ENCODE assay signal across 8 mouse cellular contexts in the genomic region with DNA sequence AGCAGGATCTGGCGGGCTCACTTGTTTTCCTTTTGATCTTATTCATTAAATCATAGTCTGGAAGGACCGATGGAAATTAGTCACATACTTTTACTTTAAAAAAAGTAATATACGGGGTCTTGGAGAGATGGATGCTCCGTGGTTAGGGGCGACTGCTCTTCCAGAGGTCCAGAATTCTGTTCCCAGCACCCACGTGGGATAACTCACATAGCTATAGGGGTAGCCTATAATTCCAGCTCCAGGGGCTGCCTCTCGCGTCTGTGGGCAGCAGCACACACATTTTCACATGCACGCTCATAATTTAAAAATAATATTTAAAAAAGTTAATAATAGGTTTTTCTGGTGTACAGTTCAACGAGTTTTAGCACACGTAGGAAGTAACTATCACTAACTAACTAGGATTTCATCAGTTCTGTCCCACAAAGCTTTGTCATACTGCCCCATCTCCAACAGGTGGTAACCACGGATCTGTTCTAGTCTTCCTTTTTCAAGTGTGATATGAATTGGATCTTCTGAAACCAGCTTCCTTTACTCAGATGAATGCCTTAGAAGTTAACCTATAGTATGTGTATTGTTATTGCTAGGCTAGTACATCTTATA. TPM values are rescaled to one million over a fixed set of nuclear protein-coding genes. Genes with fewer than 3 reads are reported as not detected.
DNase-seq lines count a peak whose midpoint lies in the region; ATAC-seq lines count a peak whose summit lies in the region.

No protein-coding gene starts in this region.

- H3K9ac ChIP-seq in heart, embryonic 16.5 days (ENCODE audit: low read length): peak overlapping the region; percentile 95
- no peak overlapping the region for H3K9ac ChIP-seq in hindbrain, embryonic 11.5 days (ENCODE audit: low read depth, low read length)
- H3K9ac ChIP-seq in midbrain, embryonic 13.5 days (replicated peaks): no peak overlapping the region

- no peaks in the 10 kb centered on the region for H3K9me3 ChIP-seq in heart, embryonic 16.5 days (replicated peaks; ENCODE audit: control insufficient read depth, low read length)
- no peaks in the 10 kb centered on the region for H3K9me3 ChIP-seq in hindbrain, embryonic 11.5 days (ENCODE audit: control insufficient read depth, low read length)
- H3K9me3 ChIP-seq in midbrain, embryonic 13.5 days: no peaks in the 10 kb centered on the region

- peak overlapping the region; percentile 90 for H3K4me3 ChIP-seq in heart, embryonic 16.5 days (ENCODE audit: low read length)
- peak overlapping the region; percentile 71; the same call in 1 of the 2 replicates for H3K4me3 ChIP-seq in hindbrain, embryonic 11.5 days (ENCODE audit: low read depth, low read length)
- peak overlapping the region; percentile 59 for H3K4me3 ChIP-seq in midbrain, embryonic 13.5 days (replicated peaks)

- no peaks in the 10 kb centered on the region for H3K27me3 ChIP-seq in heart, embryonic 16.5 days (ENCODE audit: control insufficient read depth, insufficient read depth, low read length)
- H3K27me3 ChIP-seq in hindbrain, embryonic 11.5 days (ENCODE audit: control insufficient read depth, insufficient read depth, low read length): no peaks in the 10 kb centered on the region
- H3K27me3 ChIP-seq in midbrain, embryonic 13.5 days: 0 out of 2 replicates have a peak, but pooled peaks cover 5% of the 10 kb centered on the region

- no peak for DNase-seq in heart, adult 11 months
- DNase-seq in NIH3T3 (ENCODE audit: low read depth): peak; percentile 20
- DNase-seq in hindbrain, embryonic 11.5 days (ENCODE audit: low spot score): no peak
- DNase-seq in urinary bladder, postnatal 4 days (ENCODE audit: low spot score in 2 of 2): no peak
- no peak for DNase-seq in natural killer cell, adult 2 months (ENCODE audit: low spot score in 2 of 2)
- DNase-seq in kidney, adult 18-20 months: no peak

- WGBS in heart, embryonic 16.5 days: 20% methylated on average over 12 of the region's 12 CpGs
- 23% methylated on average over 12 of the region's 12 CpGs for WGBS in hindbrain, embryonic 11.5 days
- WGBS in midbrain, embryonic 13.5 days: 20% methylated on average over 12 of the region's 12 CpGs

- peaks cover 8% of the 10 kb centered on the region; the same call in 1 of the 2 replicates for H3K4me1 ChIP-seq in heart, embryonic 16.5 days (ENCODE audit: control insufficient read depth, insufficient read depth, low read length)
- H3K4me1 ChIP-seq in hindbrain, embryonic 11.5 days (replicated peaks; ENCODE audit: control insufficient read depth, insufficient read depth, low read length): no peaks in the 10 kb centered on the region
- peaks cover 12% of the 10 kb centered on the region for H3K4me1 ChIP-seq in midbrain, embryonic 13.5 days (replicated peaks)

- peak overlapping the region; percentile 76 for H3K4me2 ChIP-seq in heart, embryonic 16.5 days (ENCODE audit: low read depth, low read length)
- H3K4me2 ChIP-seq in hindbrain, embryonic 11.5 days (replicated peaks; ENCODE audit: low read depth, low read length): peak overlapping the region; percentile 74; the same call in 1 of the 2 replicates
- peak overlapping the region; percentile 71 for H3K4me2 ChIP-seq in midbrain, embryonic 13.5 days (replicated peaks)

- H3K36me3 ChIP-seq in heart, embryonic 16.5 days (ENCODE audit: control insufficient read depth, insufficient read depth): peaks cover 3% of the 10 kb centered on the region
- peaks cover 3% of the 10 kb centered on the region; the same call in 1 of the 2 replicates for H3K36me3 ChIP-seq in hindbrain, embryonic 11.5 days (ENCODE audit: control insufficient read depth, insufficient read depth, low read length)
- no peaks in the 10 kb centered on the region for H3K36me3 ChIP-seq in midbrain, embryonic 13.5 days

- H3K27ac ChIP-seq in heart, embryonic 16.5 days (ENCODE audit: low read length): no peak overlapping the region
- no peak overlapping the region for H3K27ac ChIP-seq in hindbrain, embryonic 11.5 days (ENCODE audit: low read depth, low read length)
- H3K27ac ChIP-seq in midbrain, embryonic 13.5 days: no peak overlapping the region

- no peak for ATAC-seq in heart, embryonic 16.5 days (replicated peaks; ENCODE audit: extremely low read depth, insufficient read depth, low FRiP score)
- ATAC-seq in hindbrain, embryonic 11.5 days (ENCODE audit: low FRiP score): no peak
- no peak for ATAC-seq in midbrain, embryonic 13.5 days

RNA-seq across cellular contexts. Expression of a gene that starts 1.2 kb away (rescaled TPM):
- 21.4 and 22.3 TPM in 2 replicates for polyA plus RNA-seq in heart, embryonic 16.5 days (2015; fragmentation: Nextera tagmentation; extraction: Ambion mirVana)
- polyA plus RNA-seq in hindbrain, embryonic 11.5 days (2014; fragmentation: Nextera tagmentation; extraction: Ambion mirVana): 15.6 and 16.3 TPM in 2 replicates
- 10.2 TPM in 2 replicates for polyA plus RNA-seq in midbrain, embryonic 13.5 days (2015; fragmentation: Nextera tagmentation; extraction: Ambion mirVana)
